Mouse (Mus musculus) stomach, embryonic 15.5 days (tissue): ENCODE results near the gene Rplp1. TPM values are rescaled to one million over a fixed set of nuclear protein-coding genes. Genes with fewer than 3 reads are reported as not detected.

Experiments
- ATAC-seq: fragments of 200-750 bp; cut with Nextera tagmentation; 2 replicates; pipeline ENCODE4 v1.8.0; 2017; ENCODE audit warnings: low read depth, moderate number of reproducible peaks, moderate TSS enrichment; ENCODE audit not compliant: insufficient read depth, low FRiP score
- H3K27ac ChIP-seq: fragments of 300-500 bp; sonication (generic); 2 replicates; pipeline ENCODE4 v1.5.1; 2015; ENCODE audit warnings: mild to moderate bottlenecking, inconsistent platforms
- H3K27me3 ChIP-seq: fragments of 300-500 bp; sonication (generic); replicated peaks from 2 replicates; pipeline ENCODE4 v1.6.1; 2015; ENCODE audit warnings: inconsistent platforms
- H3K36me3 ChIP-seq: fragments of 300-500 bp; sonication (generic); 2 replicates; pipeline ENCODE4 v1.6.1; 2015; ENCODE audit warnings: inconsistent platforms
- H3K4me1 ChIP-seq: fragments of 300-500 bp; sonication (generic); 2 replicates; pipeline ENCODE4 v1.6.1; 2015; ENCODE audit warnings: inconsistent platforms
- H3K4me2 ChIP-seq: fragments of 300-500 bp; sonication (generic); 2 replicates; pipeline ENCODE4 v1.6.1; 2015; ENCODE audit warnings: mild to moderate bottlenecking, inconsistent platforms
- H3K4me3 ChIP-seq: fragments of 300-500 bp; sonication (generic); replicated peaks from 2 replicates; pipeline ENCODE4 v1.5.1; 2015; ENCODE audit warnings: inconsistent platforms
- H3K9ac ChIP-seq: fragments of 300-500 bp; sonication (generic); 2 replicates; pipeline ENCODE4 v1.6.1; 2015; ENCODE audit warnings: inconsistent platforms
- H3K9me3 ChIP-seq: fragments of 300-500 bp; sonication (generic); 2 replicates; pipeline ENCODE4 v1.6.1; 2016; ENCODE audit warnings: inconsistent platforms
- WGBS: fragments of 180-500 bp; shearing (Covaris S2); methylation state at CpG from one replicate; pipeline ENCODE4 v1.1.7; 2015; 5-methylcytosine and 5-hydroxymethylcytosine counted together
- polyA plus RNA-seq: library from polyadenylated mRNA; unstranded; fragments of >200 nt; fragmentation: Nextera tagmentation; extraction: Ambion mirVana; gene quantifications from 2 replicates; pipeline ENCODE4 v1.2.1, GENCODE M21; 2015

Gene Rplp1
- polyA plus RNA-seq, result 1,334 and 1,421 TPM in 2 replicates

- under 1% methylated on average over 70 of the region's 70 CpGs for WGBS
- H3K4me3 ChIP-seq, result peak within 1 kb of the TSS; percentile 94
- peak within 1 kb of the TSS; percentile 78 for H3K4me2 ChIP-seq
- peaks cover 15% of the 10 kb centered on the region for H3K4me1 ChIP-seq
- peak; percentile 95 for ATAC-seq
- no peaks in the 10 kb centered on the region for H3K9me3 ChIP-seq
- H3K36me3 ChIP-seq, result peaks cover 31% of the 10 kb centered on the region
- no peaks in the 10 kb centered on the region for H3K27me3 ChIP-seq
- H3K27ac ChIP-seq, result peak within 1 kb of the TSS; percentile 96
- peak within 1 kb of the TSS; percentile 98 for H3K9ac ChIP-seq
Observed at GRCm38 (mm10) chr9:61914203-61914916, at the start of gene Rplp1. Gene Rplp1, minus strand, starts transcription at chr9:61914542.

- 72% methylated on average over 6 of the region's 6 CpGs for WGBS
- Histone ChIP-seq H3K4me1 (peaks cover 12% of the 10 kb centered on the region; the same call in 1 of the 2 replicates), H3K4me2 (no peak overlapping the region), H3K27ac (no peak overlapping the region), H3K27me3 (no peaks in the 10 kb centered on the region), H3K4me3 (no peak overlapping the region), H3K36me3 (no peaks in the 10 kb centered on the region), H3K9ac (no peak overlapping the region), H3K9me3 (no peaks in the 10 kb centered on the region)
- ATAC-seq, result no peak
Observed at GRCm38 (mm10) chr9:61963356-61963755, 49.0 kb upstream of the Rplp1 start.

DNA sequence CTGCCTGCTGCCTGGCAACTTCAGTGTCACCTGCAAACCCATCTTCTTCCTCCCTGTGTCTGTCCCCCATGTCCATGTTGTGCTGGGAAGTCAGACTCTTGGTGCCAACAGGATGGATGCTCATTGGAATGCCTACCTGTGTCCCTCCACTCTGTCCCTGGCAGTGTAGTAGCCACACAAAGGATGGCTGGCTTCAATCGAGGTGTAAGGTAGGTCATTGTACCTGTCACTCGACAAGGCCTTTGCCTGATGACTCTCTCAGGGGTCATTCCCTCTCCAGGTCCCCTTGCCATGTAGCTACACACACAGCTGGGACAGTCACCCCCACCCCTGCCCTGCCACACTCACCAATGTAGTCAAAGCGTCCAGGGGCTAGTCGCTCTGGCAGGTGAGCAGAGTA is 46.8 kb upstream of the Rplp1 start:
- Histone ChIP-seq H3K27ac (no peak overlapping the region), H3K9me3 (no peaks in the 10 kb centered on the region), H3K36me3 (no peaks in the 10 kb centered on the region), H3K9ac (no peak overlapping the region), H3K27me3 (no peaks in the 10 kb centered on the region), H3K4me3 (no peak overlapping the region), H3K4me2 (no peak overlapping the region), H3K4me1 (peaks cover 12% of the 10 kb centered on the region; the same call in 1 of the 2 replicates)
- WGBS, result 83% methylated on average over 4 of the region's 4 CpGs
- no peak for ATAC-seq

DNA sequence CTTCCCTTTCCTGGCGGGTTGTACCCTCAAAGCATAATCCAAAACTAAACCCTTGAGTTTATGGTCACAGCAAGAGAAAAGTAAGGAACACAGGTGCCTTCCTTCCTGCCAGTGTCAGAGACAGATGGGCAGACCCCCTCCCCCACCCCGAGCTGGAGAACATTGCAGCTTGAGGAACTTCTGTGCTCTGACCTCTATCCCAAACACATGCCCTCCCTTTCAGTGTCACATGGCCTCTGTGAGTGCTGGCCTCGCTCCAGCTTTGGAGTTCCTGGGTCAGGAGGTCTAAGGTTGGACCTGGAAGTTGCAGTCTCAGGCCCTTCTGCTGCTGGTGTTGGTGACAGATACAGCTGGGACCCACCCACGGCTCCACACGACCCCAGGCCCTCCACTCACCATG is 46.4 kb upstream of the Rplp1 start:
- no peak overlapping the region for H3K4me2 ChIP-seq
- H3K4me3 ChIP-seq, result no peak overlapping the region
- H3K9ac ChIP-seq, result no peak overlapping the region
- no peaks in the 10 kb centered on the region for H3K36me3 ChIP-seq
- no peaks in the 10 kb centered on the region for H3K27me3 ChIP-seq
- WGBS, result 36% methylated on average over 5 of the region's 5 CpGs
- no peaks in the 10 kb centered on the region for H3K9me3 ChIP-seq
- peak overlapping the region; percentile 78 for H3K27ac ChIP-seq
- H3K4me1 ChIP-seq, result peaks cover 10% of the 10 kb centered on the region; the same call in 1 of the 2 replicates
- no peak for ATAC-seq

DNA sequence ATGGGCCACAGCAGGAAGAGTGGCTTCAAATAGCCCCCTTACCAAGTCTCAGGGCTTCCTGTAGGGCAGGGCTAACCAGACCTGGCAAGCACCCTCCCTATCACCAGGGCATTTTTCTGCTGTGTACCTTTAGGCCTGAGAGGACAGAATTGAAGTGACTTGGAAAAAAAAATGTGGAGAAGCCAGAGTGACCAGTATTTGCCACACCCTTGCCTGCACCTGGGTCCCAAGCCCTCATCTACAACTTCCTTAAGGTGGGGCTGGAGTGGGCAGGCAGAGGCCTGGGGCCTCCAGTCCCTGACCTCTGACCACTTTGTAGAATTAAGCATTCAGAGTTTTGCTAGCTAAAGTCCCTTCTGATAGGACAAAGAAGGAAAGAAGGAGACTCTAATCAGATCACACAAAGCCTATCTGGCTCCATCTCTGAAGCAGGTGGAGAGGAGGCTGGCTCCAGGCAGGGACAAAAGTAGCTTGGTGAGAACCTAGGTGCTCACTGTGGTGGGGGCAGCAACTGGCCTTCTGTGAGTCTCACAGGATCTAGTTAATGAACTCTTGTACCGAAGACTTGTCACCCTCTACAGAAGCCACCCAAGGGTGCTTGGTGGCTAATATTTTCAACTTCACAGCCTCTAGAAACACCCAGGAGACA is 45.7 kb upstream of the Rplp1 start:
- 73% methylated on average over 1 of the region's 1 CpGs for WGBS
- no peaks in the 10 kb centered on the region for H3K27me3 ChIP-seq
- no peak overlapping the region for H3K4me2 ChIP-seq
- H3K4me3 ChIP-seq, result no peak overlapping the region
- H3K9me3 ChIP-seq, result no peaks in the 10 kb centered on the region
- H3K4me1 ChIP-seq, result 0 out of 2 replicates have a peak, but pooled peaks cover 5% of the 10 kb centered on the region
- no peak overlapping the region for H3K9ac ChIP-seq
- no peaks in the 10 kb centered on the region for H3K36me3 ChIP-seq
- peak overlapping the region; percentile 78 for H3K27ac ChIP-seq
- peak; percentile 82 for ATAC-seq

DNA sequence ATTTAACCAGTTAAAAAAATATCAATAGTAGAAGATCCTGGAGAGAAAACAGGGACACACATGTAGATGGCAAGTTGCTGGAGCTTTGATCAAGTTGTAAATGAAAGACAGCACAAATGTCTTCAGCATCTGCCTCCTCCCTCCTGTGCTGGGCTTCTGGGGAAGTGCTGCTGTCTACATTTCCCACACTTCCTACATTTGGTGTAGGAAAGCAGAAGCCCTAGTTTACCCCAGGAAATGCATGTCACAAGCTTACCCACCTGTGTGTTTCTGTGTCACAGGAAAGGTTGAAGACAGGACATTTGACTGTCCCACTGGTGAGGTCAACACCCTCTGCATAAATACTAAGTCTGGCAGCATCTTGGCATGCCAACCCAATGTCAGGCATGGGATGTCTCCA is 40.4 kb upstream of the Rplp1 start:
- Histone ChIP-seq H3K27me3 (no peaks in the 10 kb centered on the region), H3K4me1 (no peaks in the 10 kb centered on the region), H3K9me3 (no peaks in the 10 kb centered on the region), H3K4me3 (no peak overlapping the region), H3K36me3 (no peaks in the 10 kb centered on the region), H3K4me2 (no peak overlapping the region), H3K9ac (no peak overlapping the region), H3K27ac (no peak overlapping the region)
- no peak for ATAC-seq

GRCm38 (mm10) chr9:61952241-61952640 is 37.9 kb upstream of the Rplp1 start:
- no peaks in the 10 kb centered on the region for H3K27me3 ChIP-seq
- ATAC-seq, result no peak

GRCm38 (mm10) chr9:61947402-61948346 is 33.3 kb upstream of the Rplp1 start:
- WGBS, result 6% methylated on average over 24 of the region's 24 CpGs

More at GRCm38 (mm10) chr9:61952241-61952640, 37.9 kb upstream of the Rplp1 start:
- 65% methylated on average over 7 of the region's 7 CpGs for WGBS
- H3K9me3 ChIP-seq, result no peaks in the 10 kb centered on the region
- no peak overlapping the region for H3K9ac ChIP-seq
- H3K36me3 ChIP-seq, result no peaks in the 10 kb centered on the region
- no peak overlapping the region for H3K27ac ChIP-seq
- H3K4me2 ChIP-seq, result no peak overlapping the region
- no peak overlapping the region for H3K4me3 ChIP-seq
- 0 out of 2 replicates have a peak, but pooled peaks cover 3% of the 10 kb centered on the region for H3K4me1 ChIP-seq

GRCm38 (mm10) chr9:61946623-61947401 is 32.5 kb upstream of the Rplp1 start, which contains the start of gene Kif23:
Gene Kif23, minus strand, starts transcription at chr9:61946774.
- Histone ChIP-seq H3K9ac (peak within 1 kb of the TSS; percentile 58), H3K27ac (peak within 1 kb of the TSS; percentile 82), H3K4me2 (peak within 1 kb of the TSS; percentile 97), H3K4me1 (peaks cover 3% of the 10 kb centered on the region; the same call in 1 of the 2 replicates), H3K36me3 (no peaks in the 10 kb centered on the region; the same call in 1 of the 2 replicates), H3K27me3 (no peaks in the 10 kb centered on the region), H3K4me3 (peak within 1 kb of the TSS; percentile 75), H3K9me3 (no peaks in the 10 kb centered on the region)
- WGBS, result under 1% methylated on average over 44 of the region's 44 CpGs
- peak; percentile 93 for ATAC-seq

More at GRCm38 (mm10) chr9:61947402-61948346, 33.3 kb upstream of the Rplp1 start:
- Histone ChIP-seq H3K4me1 (peaks cover 3% of the 10 kb centered on the region; the same call in 1 of the 2 replicates), H3K27ac (peak overlapping the region; percentile 69; the same call in 1 of the 2 replicates), H3K27me3 (no peaks in the 10 kb centered on the region), H3K4me2 (peak overlapping the region; percentile 97), H3K36me3 (no peaks in the 10 kb centered on the region; the same call in 1 of the 2 replicates), H3K9me3 (no peaks in the 10 kb centered on the region), H3K4me3 (peak overlapping the region; percentile 75), H3K9ac (no peak overlapping the region)
- ATAC-seq, result peak; percentile 63; the same call in 1 of the 2 replicates

DNA sequence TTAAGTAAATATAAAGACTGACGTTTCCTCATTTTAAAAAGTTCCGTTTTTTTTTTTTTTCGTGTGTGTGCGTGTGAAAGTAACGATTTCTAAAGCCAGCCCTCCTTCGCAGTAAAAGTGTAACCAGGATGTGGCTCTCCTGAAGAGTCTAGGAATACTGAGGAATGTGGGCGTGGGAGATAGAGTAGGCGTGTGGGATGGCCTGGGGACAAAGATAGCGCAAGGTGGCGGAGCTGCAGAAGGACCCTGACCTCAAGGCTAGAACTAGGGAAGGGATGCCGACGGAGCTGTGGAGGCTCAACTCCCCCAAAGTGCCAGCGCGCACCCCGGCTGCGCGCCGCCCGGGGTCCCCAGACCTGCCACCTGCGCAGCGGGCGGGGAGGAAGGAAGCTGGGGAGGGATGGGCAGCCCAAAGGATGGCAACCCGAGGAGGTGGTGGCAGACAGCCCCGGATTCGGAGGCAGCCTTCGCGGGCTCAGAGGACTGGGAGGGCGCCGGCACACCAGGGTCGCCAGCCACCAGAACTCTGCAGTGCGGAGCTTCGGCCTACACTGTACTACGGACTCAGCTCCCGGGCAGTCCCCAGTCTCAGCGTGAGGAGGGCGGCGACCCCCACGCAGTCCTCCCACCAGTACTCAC is 31.8 kb upstream of the Rplp1 start:
- H3K36me3 ChIP-seq, result peaks cover 5% of the 10 kb centered on the region; the same call in 1 of the 2 replicates
- peak overlapping the region; percentile 75 for H3K4me3 ChIP-seq
- peak overlapping the region; percentile 58 for H3K9ac ChIP-seq
- H3K27me3 ChIP-seq, result no peaks in the 10 kb centered on the region
- peak overlapping the region; percentile 82 for H3K27ac ChIP-seq
- H3K9me3 ChIP-seq, result no peaks in the 10 kb centered on the region
- H3K4me1 ChIP-seq, result peaks cover 3% of the 10 kb centered on the region; the same call in 1 of the 2 replicates
- WGBS, result under 1% methylated on average over 38 of the region's 38 CpGs
- H3K4me2 ChIP-seq, result peak overlapping the region; percentile 97
- peak; percentile 74 for ATAC-seq
